Mouse (Mus musculus): ENCODE measurements around the gene Pgbd1.

DNA sequence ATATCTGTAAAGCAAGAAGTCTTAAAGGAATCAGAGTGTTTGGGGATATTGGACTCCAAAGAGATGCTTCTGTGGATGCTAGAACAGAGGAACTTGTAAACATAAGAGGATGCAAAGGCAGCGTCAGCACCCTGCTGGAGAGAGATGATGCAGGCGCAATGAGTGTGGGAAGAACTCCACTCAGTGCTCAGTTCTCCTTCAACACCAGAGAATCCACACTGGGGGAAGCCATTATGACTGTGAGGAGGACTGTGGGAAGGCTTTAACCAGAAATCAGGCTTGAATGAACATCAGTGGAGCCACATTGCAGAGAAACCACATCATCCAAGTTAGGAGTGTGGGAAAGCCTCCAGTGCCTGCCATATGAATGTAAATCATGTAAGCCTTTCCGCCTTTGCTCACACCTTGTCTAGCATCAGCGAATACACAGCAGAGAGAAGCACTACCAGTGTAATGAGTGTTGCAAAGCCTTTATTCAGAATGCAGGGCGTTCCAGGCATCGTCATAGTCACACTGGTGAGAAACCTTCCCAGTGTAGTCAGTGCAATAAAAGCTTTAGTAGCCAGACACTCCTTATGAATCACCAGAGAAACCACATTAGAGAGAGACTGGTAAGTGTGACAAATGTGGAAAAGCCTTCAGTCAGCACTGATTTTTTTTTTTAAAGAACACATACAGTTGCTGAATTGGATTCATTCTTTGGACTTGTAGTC lies 23.4 kb downstream of the Pgbd1 start:
- TF ChIP-seq CTCF (conservative IDR thresholded peaks at IDR 0.05; ENCODE audit: insufficient read depth, insufficient read length, low read depth, low read length) (no peak), POLR2A (IDR thresholded peaks at IDR 0.05; ENCODE audit: low read depth, low read length) (no peak)
